ENCODE assay signal across 7 mouse cellular contexts in the genomic region with DNA sequence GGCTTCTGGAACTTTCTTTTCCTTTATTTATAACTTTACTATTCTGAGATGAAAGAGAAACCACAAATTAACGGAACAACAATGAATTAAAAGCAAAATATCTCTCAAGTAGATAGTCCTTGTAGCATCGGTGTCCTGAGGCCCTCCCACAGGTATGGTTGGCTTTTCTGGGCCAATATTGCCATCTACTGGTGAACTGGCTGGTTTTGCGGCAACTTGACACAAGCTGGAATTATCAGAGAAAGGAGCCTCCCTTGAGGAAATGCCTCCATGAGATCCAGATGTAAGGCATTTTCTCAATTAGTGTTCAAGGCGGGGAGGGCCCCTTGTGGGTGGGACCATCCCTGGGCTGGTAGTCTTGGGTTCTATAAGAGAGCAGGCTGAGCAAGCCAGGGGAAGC.
DNase-seq lines count a peak whose midpoint lies in the region; ATAC-seq lines count a peak whose summit lies in the region.
"Not testable (repeated sequence)": the region's sequence is repeated elsewhere in the genome, so short reads cannot be mapped to it uniquely, and the experiment has no call there.

No protein-coding gene starts in this region.

- not testable (repeated sequence) for H3K4me3 ChIP-seq in midbrain, embryonic 12.5 days

- WGBS in midbrain, embryonic 12.5 days, result 4% methylated on average over 4 of the region's 4 CpGs

- intact Hi-C loops in gastrocnemius, postnatal 14 days (cut with DNase I; ENCODE audit: low total_unique reads), result loop anchor here (2.0 kb wide), 1 partner anchor 99 kb away; no protein-coding TSS in a partner anchor
- intact Hi-C loops in left cerebral cortex, postnatal 25 days (cut with DNase I), result loop anchor here (1.0 to 10.0 kb wide), 3 partner anchors 99 to 1095 kb away; no protein-coding TSS in a partner anchor

- H3K4me1 ChIP-seq in midbrain, embryonic 12.5 days, result not testable (repeated sequence)

- H3K36me3 ChIP-seq in midbrain, embryonic 12.5 days, result not testable (repeated sequence)

- peak; percentile 27 to 43 for DNase-seq in adrenal gland, postnatal 36 days
- peak; percentile 89 for DNase-seq in embryo, embryonic 10.5 days (ENCODE audit: low spot score)
- DNase-seq in gastrocnemius, postnatal 14 days, result peak; percentile 9
- peak; percentile 8 for DNase-seq in kidney, adult 11 months
- DNase-seq in left cerebral cortex, postnatal 25 days (ENCODE audit: low spot score in 2 of 2), result peak; percentile 48 to 66
- DNase-seq in right cerebral cortex, postnatal 14 days, result peak; percentile 26

- not testable (repeated sequence) for H3K9me3 ChIP-seq in midbrain, embryonic 12.5 days

- not testable (repeated sequence) for H3K27me3 ChIP-seq in midbrain, embryonic 12.5 days

- not testable (repeated sequence) for H3K9ac ChIP-seq in midbrain, embryonic 12.5 days (replicated peaks)

- not testable (repeated sequence) for H3K4me2 ChIP-seq in midbrain, embryonic 12.5 days (replicated peaks)

- H3K27ac ChIP-seq in midbrain, embryonic 12.5 days (replicated peaks), result not testable (repeated sequence)

- ATAC-seq in midbrain, embryonic 12.5 days (ENCODE audit: low FRiP score, low read depth), result peak; percentile 77

Comparison
In these comparisons a context has a peak if more than half of its experiments do, and no peak if none do; other contexts are left out.
1. DNase-seq: peak in every context shown above with its lines; median percentile 89 in embryo, embryonic 10.5 days; 57 in left cerebral cortex, postnatal 25 days; 35 in adrenal gland, postnatal 36 days; 26 in right cerebral cortex, postnatal 14 days; 9 in gastrocnemius, postnatal 14 days; 8 in kidney, adult 11 months.